Mouse (Mus musculus): Measurements from ENCODE around the gene Ccl17.

DNA sequence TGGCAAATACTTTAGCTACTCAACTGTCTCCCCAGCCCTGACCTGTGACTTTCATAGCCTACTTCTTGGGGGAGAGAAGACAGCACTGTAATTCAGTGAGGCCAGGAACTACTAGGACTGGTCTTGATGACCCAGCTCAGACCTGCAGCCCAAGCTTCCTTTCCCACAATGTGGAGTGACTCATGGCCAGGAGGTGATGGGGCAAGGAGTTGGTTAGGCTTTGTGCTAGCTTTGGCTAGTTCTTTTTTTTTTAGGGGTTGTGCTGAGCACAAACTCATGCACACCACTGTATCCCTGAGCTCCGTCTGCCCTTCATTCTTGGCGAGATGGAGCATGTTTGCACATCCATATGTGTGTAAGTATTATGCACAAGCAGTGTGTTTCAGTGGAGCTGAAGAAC, 33.9 kb upstream of the Ccl17 start:
- no peak for TF ChIP-seq CTCF (IDR thresholded peaks at IDR 0.05; ENCODE audit: low read depth)
- TF ChIP-seq EP300 (IDR thresholded peaks at IDR 0.05; ENCODE audit: low read depth), result no peak
